Mouse (Mus musculus) cerebellum, adult 11-12 months (tissue): ENCODE measurements around the gene Atg13.
"Not testable (repeated sequence)": the region's sequence is repeated elsewhere in the genome, so short reads cannot be mapped to it uniquely, and the experiment has no call there.

Source experiments
- DNase-seq: peaks from one replicate; pipeline ENCODE4 v3.0.0; 2022

The Atg13 gene

DNA sequence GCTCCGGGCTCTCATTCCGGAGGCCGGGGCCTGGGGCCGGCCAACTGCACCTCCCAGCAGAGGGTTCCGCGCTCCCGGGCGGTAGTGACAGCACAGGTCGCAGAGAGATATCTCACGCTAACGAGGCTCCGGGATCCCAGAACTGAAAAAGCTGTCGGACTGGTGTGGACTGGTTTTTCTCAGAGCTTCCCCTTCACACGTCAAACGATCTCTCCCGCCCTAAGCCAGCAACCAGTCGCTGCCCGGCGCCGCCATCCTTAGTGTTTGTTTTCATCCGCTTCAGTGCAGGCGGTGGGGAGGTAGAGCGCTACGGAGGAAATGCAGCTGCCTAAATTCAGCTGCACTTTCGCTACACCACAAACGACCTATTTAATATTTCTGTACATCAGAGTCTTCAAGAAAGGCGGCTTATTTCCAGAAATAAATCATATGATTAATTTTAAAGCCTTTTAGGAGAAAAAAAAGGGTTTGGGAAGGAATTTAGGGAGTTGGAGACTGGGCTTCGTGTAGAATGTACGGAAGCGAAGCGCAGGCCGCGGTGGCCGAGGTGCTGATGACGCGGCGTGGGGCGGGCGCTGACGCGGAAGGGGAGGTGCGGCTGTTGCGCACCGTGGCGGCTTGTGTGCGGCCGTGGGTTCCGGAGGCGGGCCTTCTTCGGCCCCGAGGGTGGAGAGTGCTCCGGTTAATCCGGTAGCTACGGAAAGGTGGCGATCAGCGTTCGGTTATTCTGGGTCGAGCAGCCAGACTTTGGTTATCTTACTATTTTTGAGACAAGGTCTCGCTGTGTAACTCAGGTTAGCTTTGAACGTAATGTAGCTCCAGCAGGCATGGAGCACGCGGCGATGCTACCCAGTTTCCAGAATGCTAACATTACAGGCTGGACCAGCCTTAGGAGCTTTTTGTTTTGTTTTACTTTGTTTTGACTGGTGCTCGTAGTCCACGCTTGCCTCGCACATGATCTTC lies at the start of gene Atg13, which contains the start of gene Harbi1:
Gene Atg13, minus strand, starts transcription at position 305 of the 963 bp plus-strand sequence.
Gene Harbi1, plus strand, starts transcription at position 581 of the 963 bp plus-strand sequence.
- DNase-seq, result peak; percentile 90

DNA sequence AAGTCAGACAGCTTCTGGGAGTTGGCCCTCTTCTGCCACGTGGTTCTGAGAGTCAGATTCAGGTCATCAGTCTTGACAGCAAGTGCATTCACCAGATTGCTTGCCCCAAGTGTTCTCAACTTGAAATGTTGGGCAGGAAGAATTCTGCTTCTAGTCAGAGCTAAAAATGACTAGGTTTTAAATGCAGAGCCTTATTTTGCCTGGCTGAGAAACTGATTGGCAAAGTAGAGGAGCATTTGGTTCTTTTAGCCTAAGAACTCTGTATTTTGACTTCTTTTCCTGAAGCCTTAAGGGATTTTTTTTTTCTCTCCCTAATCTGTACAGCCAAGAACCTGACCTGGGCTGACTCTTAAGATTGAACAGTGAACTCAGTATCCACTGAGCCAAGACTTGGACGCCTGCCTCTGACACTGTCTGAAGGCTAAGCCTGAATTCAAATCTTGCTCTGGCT lies 39.5 kb upstream of the Atg13 start:
- peak; percentile 29 for DNase-seq

DNA sequence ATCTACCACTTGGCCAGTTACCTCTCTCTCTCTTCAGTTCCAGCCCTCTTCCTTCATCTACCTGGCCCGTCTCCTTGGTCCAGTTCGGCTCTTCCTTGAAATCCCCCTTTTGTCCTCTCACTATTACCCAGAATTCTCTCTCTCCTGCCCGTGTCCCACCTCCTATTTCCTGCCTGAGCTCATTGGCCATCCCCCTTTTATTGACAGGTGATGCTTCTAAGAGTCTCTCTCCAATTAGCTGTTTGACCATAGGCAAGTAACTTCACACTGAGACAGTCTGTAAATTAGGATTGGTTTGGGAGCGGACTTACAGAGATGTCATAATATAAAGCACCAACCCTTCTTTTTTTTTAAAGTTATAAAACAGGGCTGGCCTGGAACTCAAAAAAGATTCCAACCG lies 34.3 kb upstream of the Atg13 start:
- DNase-seq, result no peak

DNA sequence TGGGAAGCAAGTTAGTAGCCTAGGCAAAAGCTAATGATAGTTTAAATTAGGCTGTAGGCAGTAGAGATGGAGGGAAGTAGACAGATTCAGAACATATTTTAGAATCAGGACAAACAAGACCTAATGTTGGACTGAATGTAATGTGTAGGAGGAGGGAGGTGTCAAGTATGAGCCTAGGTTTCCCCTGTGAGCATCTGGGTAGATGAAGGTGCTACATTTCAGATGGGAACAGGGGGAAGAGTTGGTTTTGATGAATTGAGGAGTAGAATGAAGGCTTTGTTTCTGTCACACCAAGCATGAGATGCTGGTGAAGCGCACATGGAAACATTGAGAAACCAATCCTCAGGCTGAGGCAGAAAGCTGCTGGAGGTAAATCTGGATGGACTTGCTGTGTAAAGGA lies 29.2 kb upstream of the Atg13 start:
- no peak for DNase-seq

DNA sequence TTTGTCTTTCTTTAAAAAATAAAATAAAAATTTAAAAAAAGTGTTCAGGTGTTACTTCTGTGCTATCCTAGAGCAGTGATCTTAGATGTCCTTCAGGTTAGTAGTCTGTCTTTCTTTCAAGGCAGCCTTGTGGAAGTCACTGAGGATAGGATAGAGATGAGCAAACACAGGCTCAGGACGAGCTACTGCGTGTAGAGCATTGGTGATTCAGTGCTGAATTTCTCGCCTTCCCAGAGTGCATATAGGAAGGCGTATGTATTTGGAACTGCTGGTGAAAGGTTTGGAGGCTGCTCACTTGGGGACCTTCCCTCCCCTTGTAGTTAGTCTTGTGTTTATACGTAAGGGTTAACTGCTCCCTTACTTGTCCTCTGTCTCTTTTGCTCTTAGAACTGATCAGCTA lies 24.8 kb upstream of the Atg13 start:
- no peak for DNase-seq

DNA sequence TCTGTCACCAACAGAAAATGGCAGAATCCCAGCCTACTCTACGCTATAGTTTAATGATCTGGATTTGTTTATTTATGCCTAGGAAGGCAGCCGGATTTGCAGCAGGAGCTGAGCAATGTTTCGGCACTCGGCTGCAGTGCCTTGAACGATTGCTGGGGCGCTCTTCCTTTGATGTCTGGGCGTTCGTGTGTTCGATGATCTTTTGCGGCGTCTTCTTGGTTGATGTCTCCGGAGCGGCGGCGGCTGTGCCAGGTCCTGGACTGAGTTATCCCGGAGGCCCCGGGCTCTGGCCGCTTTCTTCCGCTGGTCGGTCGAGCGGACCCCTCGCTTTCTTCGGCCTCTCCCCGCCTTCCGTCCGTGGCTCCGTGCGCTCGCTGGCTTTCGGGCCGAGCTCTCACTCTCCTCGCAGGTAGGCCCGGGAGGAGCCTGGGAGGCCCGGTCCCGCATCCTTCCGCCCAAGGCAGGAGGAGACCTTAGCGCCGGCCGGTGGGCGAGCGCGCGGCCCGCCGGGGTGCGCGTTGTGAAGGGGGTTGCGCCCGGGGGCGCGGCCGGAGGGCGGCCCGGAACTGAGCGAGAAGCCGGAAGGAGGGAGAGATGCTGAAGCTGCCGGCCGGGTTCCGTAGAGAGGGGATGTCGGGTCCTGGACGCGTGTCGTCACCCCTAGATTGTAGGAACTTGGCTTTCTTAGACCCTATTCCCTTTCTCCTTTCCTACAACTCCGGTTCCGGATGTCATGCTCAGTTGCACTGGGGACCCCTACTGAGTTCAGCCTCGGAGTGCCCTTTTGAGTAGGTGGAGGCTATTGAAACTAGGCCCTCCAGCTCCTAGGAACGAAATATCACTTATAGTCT lies 19.8 kb upstream of the Atg13 start, which contains the start of gene Ambra1:
Gene Ambra1, plus strand, starts transcription at position 164 of the 851 bp plus-strand sequence.
- peak; percentile 86 for DNase-seq

DNA sequence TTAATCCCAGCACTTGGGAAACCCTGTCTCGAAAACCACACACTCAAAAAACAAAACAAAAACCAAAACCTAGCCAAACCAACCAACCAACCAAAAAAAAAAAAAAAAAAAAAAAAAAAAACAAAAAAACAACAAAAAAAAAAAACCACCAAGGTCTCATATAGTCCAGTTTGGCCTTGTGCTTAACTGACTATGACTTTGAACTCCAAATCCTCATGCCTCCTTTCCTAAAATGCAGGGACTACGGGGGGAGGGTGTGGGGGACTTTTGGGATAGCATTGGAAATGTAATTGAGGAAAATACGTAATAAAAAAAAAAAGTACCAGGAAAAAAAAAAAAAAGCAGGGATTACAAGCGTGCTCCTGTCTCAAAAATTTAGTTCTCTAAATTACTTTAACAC lies 19.2 kb upstream of the Atg13 start:
- no peak for DNase-seq

DNA sequence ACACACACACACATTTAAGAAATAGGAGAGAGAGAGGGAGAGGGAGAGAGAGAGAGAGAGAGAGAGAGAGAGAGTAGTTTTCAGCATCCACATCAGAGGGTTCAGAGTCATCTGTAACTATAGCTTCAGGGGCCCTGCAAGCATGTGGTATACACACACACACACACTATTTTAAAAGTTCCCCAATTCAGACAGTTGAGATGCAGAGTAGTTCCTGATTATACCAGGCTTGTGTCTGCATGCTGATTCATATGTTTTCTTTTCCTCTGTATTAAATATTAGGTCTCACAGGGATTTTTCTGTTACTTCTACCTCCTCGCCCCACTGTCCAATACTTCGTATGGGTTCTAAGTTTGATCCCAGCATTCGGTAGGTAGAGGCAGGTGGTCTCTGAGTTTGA lies 16.6 kb upstream of the Atg13 start:
- no peak for DNase-seq

DNA sequence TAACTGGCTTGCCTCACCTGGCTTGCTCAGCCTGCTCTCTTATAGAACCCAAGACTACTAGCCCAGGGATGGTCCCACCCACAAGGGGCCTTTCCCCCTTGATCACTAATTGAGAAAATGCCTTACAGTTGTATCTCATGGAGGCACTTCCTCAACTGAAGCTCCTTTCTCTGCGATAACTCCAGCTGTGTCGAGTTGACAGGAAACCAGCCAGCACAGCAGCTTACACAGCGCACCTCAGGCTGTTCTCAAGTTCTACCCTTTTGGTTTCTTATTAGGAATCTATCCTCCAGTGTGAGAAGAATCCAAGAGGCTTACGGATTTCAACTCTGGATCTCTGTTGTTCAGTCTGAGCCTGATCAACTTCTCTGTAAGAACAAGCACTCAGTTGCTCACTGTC lies 15.1 kb upstream of the Atg13 start:
- DNase-seq, result not testable (repeated sequence)

DNA sequence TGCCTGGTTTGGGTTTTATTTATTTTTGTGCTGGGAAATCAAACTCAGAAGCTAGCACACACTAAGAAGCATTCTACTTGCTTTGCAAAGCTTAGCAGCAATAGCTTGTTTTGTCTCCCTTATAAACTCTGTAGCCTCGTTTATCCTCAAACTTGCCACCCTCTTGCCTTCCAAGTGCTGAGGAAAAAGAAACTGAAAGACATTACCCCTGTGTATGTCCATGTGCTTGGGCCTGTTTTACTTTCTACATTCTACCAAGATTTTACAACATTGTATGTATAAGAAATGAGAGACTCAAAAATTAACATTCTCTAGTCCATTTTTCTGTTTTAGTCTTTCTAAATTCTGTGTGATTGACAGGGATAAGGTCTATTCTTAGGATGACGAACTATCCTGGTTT lies 14.3 kb upstream of the Atg13 start:
- no peak for DNase-seq

DNA sequence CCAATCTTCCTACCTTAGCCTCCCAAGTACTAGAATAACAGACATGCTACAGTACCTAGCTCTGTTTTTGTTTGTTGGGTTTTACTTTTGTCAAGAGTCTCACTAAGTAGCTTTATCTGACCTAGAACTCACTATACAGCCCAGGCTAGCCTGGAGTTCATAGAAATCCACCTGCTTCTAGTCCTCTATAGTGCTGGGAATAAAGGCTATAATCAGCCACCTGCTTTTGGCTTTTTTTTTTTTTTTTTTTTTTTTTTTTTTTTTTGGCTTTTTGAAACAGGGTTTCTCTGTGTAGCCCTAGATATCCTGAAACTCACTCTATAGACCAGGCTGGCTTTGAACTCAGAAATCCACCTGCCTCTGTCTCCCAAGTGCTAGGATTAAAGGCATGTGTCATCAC lies 13.6 kb upstream of the Atg13 start:
- DNase-seq, result no peak

DNA sequence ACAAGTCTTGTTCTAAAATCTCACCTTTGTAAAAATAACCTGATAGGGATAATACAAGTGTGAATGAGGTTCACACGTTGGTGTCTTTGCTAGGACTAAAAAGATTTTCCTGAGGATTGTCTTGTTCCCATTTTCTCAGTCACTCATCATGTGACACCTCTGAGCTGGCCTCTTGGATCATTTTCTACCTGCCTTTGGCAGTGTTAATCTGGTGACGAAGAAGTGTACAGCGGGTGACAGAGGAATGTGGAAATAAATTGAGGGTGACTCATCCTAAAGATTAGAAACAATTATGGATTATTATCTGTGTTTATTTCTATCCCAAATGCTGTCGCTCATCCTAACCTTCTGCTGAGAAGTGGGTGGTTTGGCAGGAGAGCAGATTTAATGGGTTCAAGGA lies 13.0 kb upstream of the Atg13 start:
- no peak for DNase-seq

DNA sequence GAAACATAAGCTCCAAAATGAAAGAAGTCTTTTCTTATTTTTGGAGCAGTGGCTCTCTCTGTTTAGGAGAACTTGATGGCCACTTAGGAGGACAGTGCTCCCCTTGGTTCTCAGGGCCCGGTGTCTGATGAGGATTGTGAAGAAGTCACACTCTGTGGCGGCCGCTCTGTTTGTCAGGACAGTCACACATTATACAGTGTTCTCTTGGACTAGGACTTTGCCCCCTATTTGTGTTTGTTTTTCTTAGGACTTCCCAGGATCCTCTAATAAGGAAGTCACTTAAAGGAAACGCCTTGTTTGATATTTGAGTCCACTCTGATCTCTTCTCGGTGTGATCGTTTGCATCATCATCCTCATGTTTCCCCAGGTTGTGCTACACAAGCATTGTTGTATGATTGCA lies 7.9 kb upstream of the Atg13 start:
- no peak for DNase-seq

DNA sequence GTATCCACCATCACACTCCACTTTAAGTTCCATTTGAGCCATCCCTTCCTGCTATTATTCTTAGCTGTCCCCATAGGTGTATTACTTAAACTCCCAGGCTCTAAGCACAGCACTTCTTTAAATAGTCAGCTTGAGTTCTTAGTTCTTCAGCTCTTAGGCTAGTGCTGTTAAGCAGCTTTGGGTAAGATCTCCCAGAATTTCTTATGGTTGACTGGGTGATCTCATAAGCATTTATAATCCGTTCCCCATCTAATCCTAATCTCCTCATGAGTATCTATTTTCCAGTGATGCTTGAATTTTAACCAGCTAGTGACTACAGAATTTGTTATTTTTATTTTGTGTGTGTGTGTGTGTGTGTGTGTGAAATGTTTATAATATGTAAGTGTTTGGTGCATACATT lies 4.5 kb upstream of the Atg13 start:
- DNase-seq, result no peak

DNA sequence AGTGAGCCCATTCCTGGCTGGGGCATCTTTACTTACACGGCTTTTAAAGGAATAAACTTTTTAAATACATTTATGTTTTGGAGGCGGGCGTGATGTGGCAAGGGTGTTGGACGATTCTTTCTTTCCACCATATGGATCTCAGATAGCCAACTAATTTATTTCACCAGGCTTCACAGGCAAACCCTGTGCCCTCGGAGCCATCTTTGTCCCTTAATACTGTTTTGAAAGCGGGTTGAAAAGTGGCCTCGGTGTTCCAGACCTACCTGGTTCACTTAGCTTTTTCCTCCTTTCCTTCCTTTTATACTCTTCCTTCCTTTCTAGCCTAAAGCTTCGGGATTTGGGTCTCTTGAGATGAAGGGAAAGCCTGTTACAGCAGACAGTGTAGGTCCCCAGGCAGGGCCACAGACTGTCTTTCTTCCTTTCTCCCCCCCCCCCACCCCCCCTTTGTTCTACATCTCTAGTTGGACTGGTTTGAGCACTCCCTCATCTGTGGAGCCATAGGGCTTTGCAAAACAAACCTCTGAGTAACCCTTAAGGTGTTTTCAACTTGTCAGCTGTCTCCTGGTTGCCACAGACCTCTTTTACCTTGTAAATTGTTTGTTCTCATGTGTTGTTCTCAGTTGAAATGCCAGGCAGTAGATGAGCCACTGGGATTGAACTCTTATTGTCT lies 1.0 kb upstream of the Atg13 start:
- DNase-seq, result no peak

DNA sequence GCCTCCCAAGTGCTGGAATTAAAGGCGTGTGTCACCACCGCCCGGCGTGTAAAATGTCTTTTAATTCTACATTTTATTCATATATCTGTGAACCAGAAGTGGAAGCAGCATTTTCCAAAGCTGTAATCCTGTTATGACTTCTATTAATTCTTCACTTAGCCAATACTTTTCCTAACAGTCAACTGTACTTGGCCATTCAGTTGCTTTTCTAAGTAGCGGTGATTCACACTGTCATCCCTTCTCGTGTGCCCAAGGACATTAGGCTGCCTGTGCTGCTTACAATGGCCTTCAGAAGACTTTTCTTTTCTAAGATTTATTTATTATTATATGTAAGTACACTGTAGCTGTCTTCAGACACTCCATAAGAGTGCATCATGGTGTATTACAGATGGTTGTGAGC lies 2.0 kb downstream of the Atg13 start:
- no peak for DNase-seq

DNA sequence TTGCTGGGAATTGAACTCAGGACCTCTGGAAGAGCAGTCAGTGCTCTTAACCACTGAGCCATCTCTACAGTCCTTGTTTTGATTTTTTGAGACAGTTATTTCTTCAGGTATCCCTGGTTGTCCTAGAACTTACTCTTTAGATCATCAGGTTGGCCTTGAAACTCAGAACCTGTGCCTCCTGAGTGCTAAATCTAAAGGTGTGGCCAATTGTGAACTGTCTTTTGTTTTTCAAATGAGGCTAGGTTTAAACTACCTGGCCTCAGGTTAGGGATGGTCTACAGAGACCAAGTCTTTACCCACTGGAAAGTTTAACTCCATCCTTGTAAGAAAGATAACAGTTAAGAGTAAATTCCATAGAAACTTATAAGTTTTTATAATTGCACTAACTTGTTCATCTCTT lies 3.9 kb downstream of the Atg13 start:
- no peak for DNase-seq

DNA sequence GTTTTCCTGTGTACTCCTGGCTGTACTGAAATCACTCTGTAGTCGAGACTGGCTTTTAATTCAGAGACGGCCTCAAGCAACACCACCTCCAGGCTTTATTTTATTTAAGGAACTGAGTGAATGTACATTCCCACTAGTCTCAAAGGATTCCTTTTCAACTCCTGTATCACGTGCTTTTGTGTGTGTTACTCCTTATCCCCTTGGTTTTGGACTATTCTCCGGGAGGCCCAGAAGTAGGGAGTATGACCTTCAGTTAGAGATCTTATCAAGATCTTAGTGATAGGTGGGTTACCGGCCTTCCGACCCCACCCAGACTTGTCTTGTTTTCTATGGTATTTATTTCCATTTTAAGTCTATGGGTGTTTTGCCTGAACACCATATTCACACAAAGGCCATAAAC lies 4.6 kb downstream of the Atg13 start:
- DNase-seq, result no peak

DNA sequence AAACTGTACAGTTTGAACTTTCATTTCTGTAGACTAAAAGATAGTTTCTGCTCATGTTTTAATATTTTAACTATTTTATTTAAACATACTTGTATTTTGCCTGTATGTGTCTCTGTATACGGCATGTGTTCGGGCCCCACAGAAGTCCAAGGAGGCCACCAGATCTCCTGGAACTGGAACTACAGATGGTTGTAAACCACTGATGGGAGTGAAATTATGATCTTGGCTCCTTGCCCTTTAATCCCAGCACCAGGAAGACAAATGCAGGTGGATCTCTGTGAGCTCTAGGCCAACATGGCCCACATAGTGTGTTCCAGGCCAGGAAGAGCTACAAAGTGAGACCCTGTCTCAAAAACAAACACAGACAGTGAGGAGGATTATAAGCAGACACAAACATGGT lies 9.0 kb downstream of the Atg13 start:
- DNase-seq, result no peak

DNA sequence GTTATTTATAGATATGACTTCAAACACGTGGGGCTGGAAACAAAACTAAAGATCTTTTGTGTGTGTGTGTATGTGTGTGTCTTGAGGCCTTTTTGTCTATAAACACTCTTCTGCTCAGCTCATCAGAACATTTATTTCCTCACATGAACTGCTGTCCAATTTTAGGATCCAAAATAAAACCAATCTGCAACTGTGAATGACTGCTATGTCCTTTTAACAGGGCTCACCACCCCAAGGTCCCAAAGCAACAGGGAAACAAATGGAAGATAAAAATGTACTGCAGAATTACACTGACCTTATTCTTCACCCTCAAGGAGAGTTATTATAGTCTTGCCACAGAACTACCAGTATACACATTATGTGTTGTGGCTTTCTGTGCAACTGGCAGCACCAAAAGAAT lies 11.2 kb downstream of the Atg13 start:
- DNase-seq, result no peak

DNA sequence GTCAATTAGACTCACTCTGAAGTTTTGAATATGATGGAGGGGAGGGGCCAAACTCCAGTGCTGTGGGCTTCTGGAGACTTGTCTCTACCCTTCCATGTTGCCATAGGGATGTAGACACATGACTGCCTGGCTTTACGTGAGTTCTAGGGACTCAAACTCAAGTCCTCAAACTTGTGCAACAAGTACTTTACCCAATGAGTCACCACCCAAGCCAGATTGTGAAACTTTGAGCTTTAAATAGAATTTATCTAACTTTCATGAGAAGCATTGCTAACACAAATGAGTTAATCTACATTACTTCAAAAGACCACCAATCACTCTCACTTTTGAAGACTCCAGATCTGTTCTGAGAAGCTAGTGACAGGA lies 14.2 kb downstream of the Atg13 start:
- no peak for DNase-seq

DNA sequence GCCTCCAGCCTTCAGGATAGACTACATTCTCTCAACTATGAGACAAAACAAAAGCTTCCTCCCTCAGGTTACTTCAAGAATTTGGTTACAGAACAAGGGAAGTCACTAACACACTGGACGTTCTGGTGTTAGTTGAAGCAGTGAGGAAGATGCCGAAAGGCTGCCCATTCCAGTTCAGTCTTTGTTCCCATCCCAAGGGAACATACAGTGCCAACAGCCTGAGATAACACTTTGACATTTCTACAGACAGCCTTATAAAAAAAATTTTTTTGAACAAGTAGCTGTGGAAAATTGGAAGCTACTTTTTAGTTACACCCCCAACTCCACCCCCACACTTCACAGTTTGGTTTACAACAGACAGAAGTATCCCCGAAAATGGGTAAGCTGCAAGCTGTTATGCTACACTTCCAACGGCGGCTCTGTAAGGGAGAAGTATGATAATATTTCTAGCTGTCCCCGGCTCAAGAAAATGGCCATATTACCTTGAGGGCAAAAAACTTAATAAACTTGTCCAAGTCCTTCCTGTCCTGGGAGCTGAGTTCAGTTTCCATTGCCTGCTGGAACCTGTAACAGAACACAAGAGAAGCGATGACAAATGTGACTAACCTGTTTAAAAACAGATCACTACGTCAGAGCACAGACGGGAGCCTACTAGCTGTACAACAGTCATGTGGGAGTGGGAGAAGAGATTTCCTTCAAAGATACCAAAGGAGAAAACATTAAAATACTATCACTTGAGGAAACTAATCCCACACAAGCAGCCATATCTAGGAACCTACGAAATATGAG lies 14.7 kb downstream of the Atg13 start:
- no peak for DNase-seq
